Mouse (Mus musculus) liver, adult 2 months (tissue): ENCODE results near the gene Bglap. TPM values are rescaled to one million over a fixed set of nuclear protein-coding genes. Genes with fewer than 3 reads are reported as not detected.
"Not testable (repeated sequence)": the region's sequence is repeated elsewhere in the genome, so short reads cannot be mapped to it uniquely, and the experiment has no call there.

Experiments
- DNase-seq: peaks from one replicate; pipeline ENCODE4 v3.0.0-alpha.2; 2011; ENCODE audit warnings: low read depth, low spot score; ENCODE audit errors: extremely low read depth
- H3K27ac ChIP-seq: fragments of 200-500 bp; replicated peaks from 2 replicates; pipeline ENCODE4 v1.5.1; 2012; ENCODE audit warnings: low read depth, mild to moderate bottlenecking, control low read depth, inconsistent platforms, low read length; ENCODE audit not compliant: insufficient read depth
- H3K27me3 ChIP-seq: fragments of 200-500 bp; 2 replicates; pipeline ENCODE4 v1.6.1; 2012; ENCODE audit warnings: mild to moderate bottlenecking, moderate library complexity, low read length, inconsistent platforms; ENCODE audit not compliant: control insufficient read depth, insufficient read depth
- H3K36me3 ChIP-seq: fragments of 200-500 bp; 2 replicates; pipeline ENCODE4 v1.6.1; 2012; ENCODE audit warnings: low read length, inconsistent platforms; ENCODE audit not compliant: control insufficient read depth, insufficient read depth
- H3K4me1 ChIP-seq: fragments of 200-500 bp; 2 replicates; pipeline ENCODE4 v1.6.1; 2011; ENCODE audit warnings: low read length; ENCODE audit not compliant: control insufficient read depth, insufficient read depth
- H3K4me3 ChIP-seq: fragments of 200-500 bp; 2 replicates; pipeline ENCODE4 v1.5.1; 2011; ENCODE audit warnings: low read depth, mild to moderate bottlenecking, control low read depth, low read length, moderate library complexity; ENCODE audit not compliant: insufficient read depth
- H3K79me2 ChIP-seq: fragments of 200-500 bp; 2 replicates; pipeline ENCODE4 v1.6.1; 2012; ENCODE audit warnings: inconsistent platforms, mild to moderate bottlenecking, low read length, moderate library complexity; ENCODE audit not compliant: control insufficient read depth, insufficient read depth
- H3K9ac ChIP-seq: fragments of 200-500 bp; 2 replicates; pipeline ENCODE4 v1.6.1; 2012; ENCODE audit warnings: low read depth, mild to moderate bottlenecking, control low read depth, inconsistent platforms, low read length
- CTCF ChIP-seq: fragments of 200-500 bp; IDR thresholded peaks from 2 replicates; pipeline ENCODE4 v1.5.1; 2011; ENCODE audit warnings: low read depth, low read length, control low read depth
- POLR2A ChIP-seq: fragments of 200-500 bp; IDR thresholded peaks from 2 replicates; pipeline ENCODE4 v1.6.1; 2011; ENCODE audit warnings: low read length, control low read depth; ENCODE audit not compliant: insufficient read depth; ENCODE audit errors: extremely low read depth
- WGBS: fragments of 180-500 bp; shearing (Covaris S2); methylation state at CpG from one replicate; pipeline ENCODE4 v1.1.7; 2018; 5-methylcytosine and 5-hydroxymethylcytosine counted together
- polyA plus RNA-seq: library from polyadenylated mRNA; depleted of rRNA; stranded (reverse); fragments of >200 nt; gene quantifications from 2 replicates; pipeline ENCODE4 v1.2.3, GENCODE M21; 2012
- total RNA-seq: library from RNA; depleted of rRNA; stranded (reverse); fragments of >200 nt; gene quantifications from 2 replicates; pipeline ENCODE4 v1.2.3, GENCODE M21; 2014

Bglap gene
- total and polyA plus RNA-seq, 2 experiments: not detected

- whole genome bisulfite sequencing: 56% methylated on average over 3 of the region's 7 CpGs
Observed at GRCm38 (mm10) chr3:88367517-88367916, 16.7 kb downstream of the Bglap start.

GRCm38 (mm10) chr3:88366830-88367428 lies 17.3 kb downstream of the Bglap start:
- H3K9ac ChIP-seq: not testable (repeated sequence)

More at GRCm38 (mm10) chr3:88367517-88367916, 16.7 kb downstream of the Bglap start:
- not testable (repeated sequence) for H3K4me3 ChIP-seq, H3K9ac ChIP-seq, DNase-seq, H3K79me2 ChIP-seq, H3K36me3 ChIP-seq, H3K4me1 ChIP-seq, H3K27ac ChIP-seq, H3K27me3 ChIP-seq

GRCm38 (mm10) chr3:88365705-88366361 lies 18.4 kb downstream of the Bglap start:
- no peaks in the 10 kb centered on the region for H3K4me1 ChIP-seq
- no peak overlapping the region for H3K9ac ChIP-seq
- peaks cover 1% of the 10 kb centered on the region; the same call in 1 of the 2 replicates for H3K36me3 ChIP-seq
- H3K4me3 ChIP-seq: no peak overlapping the region
- peaks cover 7% of the 10 kb centered on the region; the same call in 1 of the 2 replicates for H3K27me3 ChIP-seq
- whole genome bisulfite sequencing: 47% methylated on average over 34 of the region's 34 CpGs
- H3K27ac ChIP-seq: no peak overlapping the region
- H3K79me2 ChIP-seq: no peaks in the 10 kb centered on the region
- TF ChIP-seq CTCF: no peak
- no peak for TF ChIP-seq POLR2A
- DNase-seq: no peak

More at GRCm38 (mm10) chr3:88366830-88367428, 17.3 kb downstream of the Bglap start:
- not testable (repeated sequence) for H3K4me3 ChIP-seq, DNase-seq, H3K4me1 ChIP-seq, H3K27me3 ChIP-seq, H3K36me3 ChIP-seq, H3K79me2 ChIP-seq, H3K27ac ChIP-seq
- 10% methylated on average over 22 of the region's 22 CpGs for WGBS

- Histone ChIP-seq H3K27me3 (peaks cover 7% of the 10 kb centered on the region; the same call in 1 of the 2 replicates), H3K9ac (no peak within 1 kb of the TSS), H3K27ac (no peak within 1 kb of the TSS), H3K36me3 (peaks cover 13% of the 10 kb centered on the region; the same call in 1 of the 2 replicates), H3K4me3 (no peak within 1 kb of the TSS), H3K4me1 (no peaks in the 10 kb centered on the region), H3K79me2 (no peaks in the 10 kb centered on the region)
- no peak for TF ChIP-seq POLR2A
- TF ChIP-seq CTCF: no peak
- no peak for DNase-seq
- WGBS: 13% methylated on average over 16 of the region's 16 CpGs
Observed at GRCm38 (mm10) chr3:88364337-88364736, 19.9 kb downstream of the Bglap start, which contains the start of gene Paqr6. Gene Paqr6, plus strand, starts transcription at chr3:88364584.

- DNase-seq: no peak
- TF ChIP-seq POLR2A (no peak), CTCF (no peak)
- Histone ChIP-seq H3K27ac (no peak overlapping the region), H3K79me2 (no peaks in the 10 kb centered on the region), H3K36me3 (peaks cover 18% of the 10 kb centered on the region; the same call in 1 of the 2 replicates), H3K27me3 (peaks cover 7% of the 10 kb centered on the region; the same call in 1 of the 2 replicates), H3K9ac (no peak overlapping the region), H3K4me3 (no peak overlapping the region), H3K4me1 (no peaks in the 10 kb centered on the region)
- WGBS: 80% methylated on average over 4 of the region's 4 CpGs
Observed at GRCm38 (mm10) chr3:88363700-88364099, 20.6 kb downstream of the Bglap start.
